ENCODE assay signal across 8 mouse cellular contexts in the genomic region with DNA sequence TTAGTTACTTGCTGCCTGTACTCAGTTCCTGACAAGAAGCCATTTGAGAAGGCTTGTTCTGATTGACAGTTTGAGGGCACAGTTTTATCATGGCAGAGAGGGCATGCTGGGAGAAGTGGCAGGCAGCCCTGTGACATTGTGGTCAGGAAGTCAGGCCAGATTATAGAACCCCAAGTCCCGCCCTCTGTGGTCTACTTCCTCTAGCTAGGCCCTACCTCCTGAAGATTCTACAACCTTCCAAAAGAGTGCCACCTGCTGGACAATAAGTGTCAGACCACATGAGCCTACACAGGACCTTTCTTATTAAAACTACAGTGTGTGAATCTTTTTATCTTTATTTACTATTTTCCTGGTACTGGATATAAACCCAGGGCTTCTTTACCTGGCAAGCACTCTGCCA. TPM values are rescaled to one million over a fixed set of nuclear protein-coding genes. Genes with fewer than 3 reads are reported as not detected.
A peak's percentile ranks its signal among the peaks of the same experiment; 100 is the strongest.
DNase-seq lines count a peak whose midpoint lies in the region; ATAC-seq and TF ChIP-seq lines count a peak whose summit lies in the region.

No protein-coding gene starts in this region.

- peaks cover 52% of the 10 kb centered on the region for H3K36me3 ChIP-seq in E14TG2a.4 (ENCODE audit: insufficient read depth, low read length)
- peaks cover 50% of the 10 kb centered on the region for H3K36me3 ChIP-seq in intestine, embryonic 14.5 days (ENCODE audit: control insufficient read depth, insufficient read depth, low read length)
- no peaks in the 10 kb centered on the region for H3K36me3 ChIP-seq in liver, embryonic 16.5 days (ENCODE audit: control insufficient read depth, insufficient read depth)
- H3K36me3 ChIP-seq in splenic B cell, adult 2 months (ENCODE audit: control insufficient read depth, insufficient read depth, low read length, poor library complexity, severe bottlenecking), result no peaks in the 10 kb centered on the region

- TF ChIP-seq CTCF in E14TG2a.4 (conservative IDR thresholded peaks at IDR 0.05; ENCODE audit: low read length), result peak; percentile 47
- TF ChIP-seq CTCF in cerebellum, adult 2 months (IDR thresholded peaks at IDR 0.05; ENCODE audit: borderline replicate concordance, insufficient read depth, low read depth, low read length), result 0 out of 2 replicates have a peak, but pooled peaks have one; percentile 16

- peak; percentile 75 for ATAC-seq in frontal cortex, adult (ENCODE audit: low TSS enrichment)
- 0 out of 2 replicates have a peak, but pooled peaks have one; percentile 69 for ATAC-seq in intestine, embryonic 14.5 days (replicated peaks; ENCODE audit: low FRiP score, low TSS enrichment, low read depth)
- ATAC-seq in liver, embryonic 16.5 days (ENCODE audit: low read depth), result peak; percentile 50

- H3K9ac ChIP-seq in intestine, embryonic 14.5 days (ENCODE audit: low read length), result no peak overlapping the region
- H3K9ac ChIP-seq in liver, embryonic 16.5 days (ENCODE audit: low read depth, low read length), result no peak overlapping the region

- H3K27ac ChIP-seq in cerebellum, adult 2 months (ENCODE audit: insufficient read depth, low read length), result no peak overlapping the region
- H3K27ac ChIP-seq in intestine, embryonic 14.5 days (ENCODE audit: low read depth), result no peak overlapping the region
- no peak overlapping the region for H3K27ac ChIP-seq in liver, embryonic 16.5 days (ENCODE audit: low read length)

- H3K9me3 ChIP-seq in E14TG2a.4 (ENCODE audit: low read length), result no peaks in the 10 kb centered on the region
- H3K9me3 ChIP-seq in intestine, embryonic 14.5 days (ENCODE audit: control insufficient read depth, low read length), result no peaks in the 10 kb centered on the region
- H3K9me3 ChIP-seq in liver, embryonic 16.5 days (replicated peaks; ENCODE audit: control insufficient read depth, low read length), result no peaks in the 10 kb centered on the region

- no peaks in the 10 kb centered on the region; the same call in 1 of the 2 replicates for H3K4me1 ChIP-seq in E14TG2a.4 (replicated peaks; ENCODE audit: low read depth, low read length)
- no peaks in the 10 kb centered on the region for H3K4me1 ChIP-seq in cerebellum, adult 2 months (ENCODE audit: control insufficient read depth, insufficient read depth, low read length)
- H3K4me1 ChIP-seq in intestine, embryonic 14.5 days (replicated peaks; ENCODE audit: control insufficient read depth, insufficient read depth, low read length), result peaks cover 6% of the 10 kb centered on the region; the same call in 1 of the 2 replicates
- no peaks in the 10 kb centered on the region for H3K4me1 ChIP-seq in liver, embryonic 16.5 days (ENCODE audit: control insufficient read depth, low read depth, low read length)

- no peak overlapping the region for H3K4me2 ChIP-seq in intestine, embryonic 14.5 days (ENCODE audit: low read length)
- no peak overlapping the region for H3K4me2 ChIP-seq in liver, embryonic 16.5 days (ENCODE audit: low read depth, low read length)

- H3K4me3 ChIP-seq in E14TG2a.4 (replicated peaks; ENCODE audit: low read length), result no peak overlapping the region
- no peak overlapping the region for H3K4me3 ChIP-seq in cerebellum, adult 2 months (replicated peaks; ENCODE audit: insufficient read depth, low read depth, low read length)
- no peak overlapping the region for H3K4me3 ChIP-seq in intestine, embryonic 14.5 days (ENCODE audit: low read depth, low read length)
- H3K4me3 ChIP-seq in liver, embryonic 16.5 days (ENCODE audit: low read depth, low read length), result no peak overlapping the region

- H3K27me3 ChIP-seq in E14TG2a.4 (ENCODE audit: insufficient read depth, low read length), result no peaks in the 10 kb centered on the region
- no peaks in the 10 kb centered on the region for H3K27me3 ChIP-seq in cerebellum, adult 2 months (ENCODE audit: control insufficient read depth, insufficient read depth, low read length)
- no peaks in the 10 kb centered on the region for H3K27me3 ChIP-seq in intestine, embryonic 14.5 days (replicated peaks; ENCODE audit: control insufficient read depth, insufficient read depth, low read length)
- H3K27me3 ChIP-seq in liver, embryonic 16.5 days (ENCODE audit: control insufficient read depth, insufficient read depth, low read depth, low read length), result no peaks in the 10 kb centered on the region
- H3K27me3 ChIP-seq in splenic B cell, adult 2 months (ENCODE audit: control insufficient read depth, insufficient read depth, low read length, poor library complexity, severe bottlenecking), result no peaks in the 10 kb centered on the region

- WGBS in cerebellum, adult 2 months, result 67% methylated on average over 1 of the region's 1 CpGs
- 71% methylated on average over 1 of the region's 1 CpGs for WGBS in intestine, embryonic 14.5 days
- 32% methylated on average over 1 of the region's 1 CpGs for WGBS in liver, embryonic 16.5 days (ENCODE audit: insufficient replicate concordance)

- no peak for DNase-seq in frontal cortex, postnatal 36 days (ENCODE audit: low spot score in 2 of 2)
- DNase-seq in cerebellum, adult 2 months, result peak in 1 of 2 experiments; percentile 28
- DNase-seq in intestine, embryonic 14.5 days (ENCODE audit: low spot score), result no peak
- DNase-seq in splenic B cell, adult 2 months (ENCODE audit: low read depth, low spot score), result peak; percentile 20
- DNase-seq in right cerebral cortex, postnatal 25 days, result no peak

- TF ChIP-seq POLR2A in cerebellum, adult 2 months (IDR thresholded peaks at IDR 0.05; ENCODE audit: borderline replicate concordance, insufficient read depth, low read length), result no peak

RNA-seq across cellular contexts. Expression of a gene that starts 28.9 kb away (rescaled TPM):
- 3.9 and 4.4 TPM in 2 replicates for polyA plus RNA-seq in cerebellum, adult 2 months (2012; rRNA removed)
- polyA plus RNA-seq in intestine, embryonic 14.5 days (2014; fragmentation: Nextera tagmentation; extraction: Ambion mirVana), result 23.0 and 29.6 TPM in 2 replicates
- 0.94 and 0.95 TPM in 2 replicates for polyA plus RNA-seq in liver, embryonic 16.5 days (2015; fragmentation: Nextera tagmentation; extraction: Ambion mirVana)
